Mouse (Mus musculus) gastrocnemius, postnatal 14 days (tissue): ENCODE measurements at regions not wholly inside any gene's neighbourhood (a gene's known extent, or its start where the extent isn't known, plus 50 kb on each side); places are given as distances from the start of the nearest gene placed in this dataset.

ENCODE experiments used
- DNase-seq: peaks from one replicate; pipeline ENCODE4 v3.0.0; 2021; ENCODE audit warnings: mixed read lengths
- intact Hi-C: fragments of 180-260 bp; cut with DNase I; formaldehyde crosslinking; loops from one replicate; pipeline ENCODE4 v1.15.1; 2025; ENCODE audit warnings: low total_unique reads

DNA sequence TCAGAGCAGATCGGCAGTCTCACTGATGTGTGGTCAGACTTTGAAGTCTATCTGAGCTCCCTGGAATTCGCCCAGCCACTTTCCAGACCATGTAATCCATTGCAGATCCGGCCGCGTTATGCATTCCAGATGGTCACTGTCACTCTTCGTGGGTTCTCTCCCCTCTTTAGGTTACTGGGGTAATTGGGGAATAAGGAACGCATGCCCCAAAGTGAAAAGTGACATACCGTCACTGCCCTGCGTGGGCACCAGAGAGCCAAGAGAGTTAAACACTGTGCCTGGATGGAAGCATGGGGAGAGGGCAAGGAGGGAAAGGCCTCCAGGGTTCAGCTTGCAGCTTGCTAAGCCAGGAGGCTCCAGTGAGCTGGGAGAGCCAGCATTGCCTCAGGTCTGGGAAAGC lies 108.0 kb downstream of the Gas1 start:
- intact Hi-C loops, result no loop called here
- DNase-seq, result peak; percentile 73

DNA sequence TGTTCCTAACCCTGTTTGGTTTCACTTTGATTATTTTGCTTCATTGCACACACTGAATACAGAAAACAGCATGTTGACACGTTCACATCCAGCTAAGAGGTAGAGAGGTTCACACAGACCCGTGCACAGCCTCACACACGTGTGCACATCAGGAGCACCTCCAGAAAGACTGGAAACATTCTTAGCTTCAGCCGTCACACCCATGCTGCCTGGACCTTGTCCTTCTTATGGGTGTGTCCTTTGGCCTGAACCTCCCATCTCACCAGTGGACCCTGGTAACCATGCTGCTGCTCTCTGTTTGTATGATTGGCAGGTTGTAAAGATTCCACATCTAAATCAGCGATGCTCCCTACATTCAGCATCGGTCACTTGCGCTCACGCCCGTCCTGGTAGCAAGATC lies 109.8 kb downstream of the Gas1 start:
- intact Hi-C loops, result no loop called here
- DNase-seq, result no peak

DNA sequence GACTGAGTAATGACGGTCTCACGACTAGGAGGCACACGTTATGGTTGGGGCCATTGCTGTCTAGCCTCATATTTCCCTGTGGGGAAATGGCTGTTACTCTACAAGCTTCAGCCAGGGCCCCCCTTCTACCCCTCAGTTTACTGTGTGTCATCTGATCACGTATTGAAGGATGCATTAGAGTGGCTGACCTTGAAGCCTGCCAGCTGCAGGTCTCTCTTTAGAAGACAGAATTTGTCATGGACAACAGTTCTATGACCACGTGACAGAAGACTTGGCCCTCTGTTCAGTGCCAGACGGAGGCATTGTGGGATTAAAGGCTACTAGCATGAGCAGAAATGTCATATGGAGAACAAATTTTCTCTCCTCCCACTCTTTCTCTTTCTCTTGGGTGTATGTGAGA lies 115.6 kb downstream of the Gas1 start:
- intact Hi-C loops, result no loop called here

DNA sequence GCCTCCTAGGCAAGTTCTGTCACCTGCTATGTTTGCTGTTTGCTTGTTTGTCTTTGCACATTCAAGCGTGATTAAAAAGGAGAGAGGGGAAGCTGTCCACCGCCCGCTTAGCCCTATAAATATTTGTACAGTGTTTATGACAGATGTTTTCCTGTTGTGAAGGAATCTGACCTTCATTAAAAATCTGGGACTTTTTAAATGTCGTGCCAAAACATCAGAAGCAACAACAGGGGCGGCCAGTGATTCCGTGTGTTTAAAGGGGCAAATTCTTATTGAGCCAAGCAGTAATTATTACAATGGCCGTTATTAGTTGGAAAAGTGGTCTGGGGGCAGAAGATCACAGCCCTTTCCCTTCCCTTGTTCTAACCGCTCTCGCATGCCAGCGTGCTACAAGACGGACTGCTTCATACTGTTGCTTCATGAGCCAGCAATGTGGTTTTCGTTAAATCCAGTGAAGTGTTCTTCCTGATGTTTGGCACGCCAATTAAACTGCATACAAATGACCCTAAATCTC lies 119.3 kb downstream of the Gas1 start:
- intact Hi-C loops, result no loop called here
- DNase-seq, result no peak

More for the DNA sequence above, 115.6 kb downstream of the Gas1 start:
- DNase-seq, result no peak

DNA sequence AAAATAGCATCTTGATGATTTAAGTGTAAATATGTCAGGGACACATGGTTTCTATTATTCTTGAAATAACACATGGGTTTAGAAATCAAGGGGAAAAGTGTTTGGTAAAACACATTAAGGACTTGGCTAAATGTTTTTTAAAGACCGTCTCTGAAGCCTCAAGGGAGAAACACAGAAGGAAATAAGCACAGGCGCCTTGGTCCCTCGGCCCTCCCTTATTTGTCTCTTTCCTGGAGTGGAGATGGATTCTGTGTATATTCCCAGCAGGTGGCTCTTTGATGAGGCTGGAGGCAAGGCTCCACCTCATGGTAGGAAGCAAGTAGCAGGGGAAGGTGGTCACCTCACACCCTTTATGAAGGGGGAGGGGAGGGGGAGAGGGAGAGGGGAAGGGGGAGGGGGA lies 122.6 kb downstream of the Gas1 start:
- intact Hi-C loops, result no loop called here
- DNase-seq, result no peak

DNA sequence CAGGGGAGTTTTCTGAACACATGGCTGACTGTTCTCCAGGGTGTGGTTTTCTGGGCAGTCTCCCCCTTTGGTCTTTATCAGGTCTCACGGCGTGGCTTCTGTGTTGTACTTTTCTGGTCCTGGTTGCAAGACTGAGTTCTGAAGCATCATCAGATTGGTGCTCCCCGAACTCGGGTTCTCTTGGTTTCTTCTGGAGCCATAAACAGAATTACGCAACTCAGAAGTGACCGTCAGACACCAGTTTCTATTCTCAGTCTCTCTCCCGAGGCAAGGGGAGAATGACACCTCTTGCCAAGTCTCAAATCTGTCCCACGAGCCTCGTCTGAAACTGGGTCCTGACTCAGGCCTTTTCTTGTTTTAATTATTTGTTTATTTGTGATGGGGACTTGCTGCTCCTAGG lies 123.1 kb downstream of the Gas1 start:
- intact Hi-C loops, result no loop called here

DNA sequence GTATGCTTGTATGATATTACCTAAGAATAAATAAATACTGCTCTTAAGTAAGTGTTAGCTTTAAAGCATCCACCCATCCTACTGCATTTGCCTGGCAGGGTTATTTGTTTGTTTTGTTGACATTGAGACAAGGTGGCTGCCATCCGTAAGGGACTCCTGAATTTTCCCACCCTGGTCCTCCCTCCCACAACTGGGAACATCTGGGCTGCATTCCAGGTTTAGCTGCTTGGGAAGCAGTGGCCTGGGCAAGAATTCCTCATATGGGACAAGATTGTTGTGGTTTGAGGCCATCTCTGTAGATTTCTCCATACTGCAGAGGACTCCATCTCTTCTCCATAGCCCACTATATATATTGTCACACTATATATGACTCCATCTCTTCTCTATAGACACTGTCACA lies 125.3 kb downstream of the Gas1 start:
- no peak for DNase-seq
- intact Hi-C loops, result no loop called here

More for the DNA sequence above, 123.1 kb downstream of the Gas1 start:
- DNase-seq, result no peak

DNA sequence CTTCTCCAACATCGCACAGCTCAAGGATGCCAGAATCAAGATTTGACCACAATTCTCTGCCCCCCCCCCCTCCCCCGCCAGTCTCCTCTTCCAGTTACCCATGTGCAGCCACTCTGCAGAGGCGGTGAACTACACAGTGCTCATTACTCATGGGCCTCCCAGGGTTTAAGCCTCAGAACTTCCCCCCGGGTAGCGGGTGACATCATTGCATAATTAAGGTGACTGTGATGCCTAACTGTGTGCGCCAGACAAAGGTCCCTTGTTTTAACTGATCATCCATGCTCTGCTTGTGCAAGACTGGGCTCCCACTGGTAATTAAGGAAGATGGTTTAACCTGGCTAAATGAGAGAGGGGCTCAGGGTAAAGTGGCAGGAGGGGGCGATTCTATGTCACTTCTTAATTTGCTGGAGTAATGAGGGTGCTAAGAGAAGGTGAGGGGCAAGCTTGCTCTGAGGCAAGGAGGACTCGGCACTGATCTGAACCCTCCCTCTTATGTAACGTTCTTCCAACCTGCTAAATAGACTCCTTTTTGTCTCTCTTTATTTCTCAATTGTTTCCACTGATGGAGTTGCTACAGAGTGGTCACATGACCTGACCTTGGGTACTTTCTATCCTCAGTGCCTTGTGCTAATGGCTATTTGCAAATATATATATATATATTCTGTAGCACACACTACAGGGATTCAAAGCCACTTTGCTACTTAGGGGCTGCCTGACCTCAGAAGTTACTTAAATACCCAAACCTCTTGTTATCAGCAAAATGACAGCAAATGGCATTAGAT lies 126.2 kb downstream of the Gas1 start:
- intact Hi-C loops, result no loop called here
- DNase-seq, result no peak

DNA sequence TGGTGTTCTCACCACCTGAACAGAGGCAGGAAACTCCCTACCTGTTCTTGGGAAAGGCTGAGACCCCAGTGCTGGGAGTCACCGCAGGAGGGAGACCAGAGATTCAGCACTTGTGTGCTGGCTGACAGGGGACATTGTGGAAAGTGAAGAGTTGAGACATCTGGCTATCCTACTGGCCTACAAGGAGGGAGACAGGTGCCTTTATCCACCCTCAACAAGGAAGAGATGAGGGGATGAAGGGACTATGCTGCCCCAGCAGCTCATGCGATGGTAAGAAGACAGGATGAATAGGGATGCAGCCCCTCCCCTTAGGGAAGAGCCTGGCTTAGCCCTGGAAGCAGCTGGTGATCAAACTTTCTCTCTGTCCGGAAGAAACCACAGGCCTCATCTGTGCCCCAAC lies 127.5 kb downstream of the Gas1 start:
- DNase-seq, result no peak
- intact Hi-C loops, result no loop called here

DNA sequence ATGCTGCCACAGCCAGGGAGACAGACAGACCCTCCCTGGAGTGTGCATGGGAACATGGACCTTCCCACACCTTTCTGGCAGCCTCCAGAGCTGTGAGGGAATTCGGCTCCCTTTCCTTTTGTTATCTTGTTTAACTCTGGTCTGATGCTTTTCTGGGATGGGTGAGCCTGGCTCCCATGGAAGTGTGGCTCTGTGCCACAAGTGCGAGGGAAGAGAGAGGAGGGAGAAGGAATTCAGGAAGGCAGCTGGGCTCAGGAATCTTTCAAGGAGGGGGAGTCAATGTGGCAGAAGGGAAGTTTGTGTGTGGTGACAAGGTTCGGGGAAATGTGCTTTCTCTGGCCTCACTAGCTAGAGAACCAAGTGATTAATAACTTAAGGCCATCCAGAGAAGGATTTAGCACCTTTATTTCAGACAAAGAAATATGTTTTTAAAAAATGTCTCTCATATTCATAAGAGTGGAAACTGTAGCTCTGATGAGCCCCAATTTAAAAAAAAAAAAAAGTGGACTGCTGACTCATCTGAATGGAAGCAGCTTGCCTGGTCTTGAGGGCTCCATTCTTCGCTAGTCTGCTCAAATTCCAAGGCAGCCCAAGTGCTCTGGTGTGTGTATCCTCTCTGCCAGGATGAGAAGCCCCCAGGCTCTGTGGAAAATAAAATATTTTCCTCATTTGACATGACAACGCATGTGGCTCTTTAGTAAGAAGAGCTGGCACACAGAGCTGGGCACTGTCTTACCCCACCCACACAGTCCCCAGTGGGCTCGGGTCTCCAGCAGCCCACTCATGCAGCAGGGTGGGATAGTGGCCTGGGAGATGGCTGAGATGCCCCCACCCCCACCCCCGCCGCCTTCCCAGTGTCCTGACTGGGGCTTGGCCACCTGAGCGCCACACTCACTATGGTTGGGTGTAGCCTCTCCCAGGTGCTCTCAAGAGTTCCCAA lies 129.1 kb downstream of the Gas1 start:
- peak; percentile 39 for DNase-seq
- intact Hi-C loops, result no loop called here

DNA sequence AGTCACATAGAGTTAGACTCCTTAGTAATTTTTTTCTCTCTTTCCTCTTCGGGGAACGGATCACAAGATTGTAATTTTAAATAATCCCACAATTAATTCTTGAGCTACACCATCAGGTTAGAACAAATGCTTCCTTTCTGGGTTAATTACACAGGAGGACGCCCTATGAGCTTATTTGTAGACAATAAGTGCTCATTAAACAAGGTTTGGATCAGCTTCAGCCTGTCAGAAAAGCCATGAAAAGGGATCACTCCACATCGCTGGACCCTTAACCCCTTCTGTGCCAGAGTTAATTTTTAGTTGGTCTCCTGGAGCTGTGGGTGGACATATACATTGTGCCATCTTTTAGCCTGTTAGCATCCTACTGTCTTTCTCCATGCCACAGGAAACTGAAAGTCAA lies 131.4 kb downstream of the Gas1 start:
- intact Hi-C loops, result no loop called here
- DNase-seq, result no peak

DNA sequence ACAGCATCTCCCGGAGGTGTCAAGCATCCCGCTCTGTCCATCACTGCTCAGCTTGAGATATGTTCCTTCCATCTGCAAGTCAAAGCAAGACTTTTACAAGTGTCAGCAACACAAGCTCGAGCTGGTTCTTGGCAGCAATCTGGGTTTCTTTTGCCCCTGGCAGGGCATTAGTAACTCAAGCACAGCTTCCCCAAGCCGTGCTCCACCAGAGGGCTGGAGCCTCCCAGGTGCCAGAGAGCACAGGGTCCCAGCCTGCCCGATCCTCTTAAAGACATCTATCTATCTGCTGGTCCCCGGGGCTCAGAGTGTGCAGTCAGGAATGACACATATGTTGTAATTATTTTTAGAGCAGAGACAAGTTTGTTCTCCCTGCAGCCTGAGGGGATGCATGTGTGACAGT lies 132.3 kb downstream of the Gas1 start:
- intact Hi-C loops, result no loop called here
- DNase-seq, result peak; percentile 35

DNA sequence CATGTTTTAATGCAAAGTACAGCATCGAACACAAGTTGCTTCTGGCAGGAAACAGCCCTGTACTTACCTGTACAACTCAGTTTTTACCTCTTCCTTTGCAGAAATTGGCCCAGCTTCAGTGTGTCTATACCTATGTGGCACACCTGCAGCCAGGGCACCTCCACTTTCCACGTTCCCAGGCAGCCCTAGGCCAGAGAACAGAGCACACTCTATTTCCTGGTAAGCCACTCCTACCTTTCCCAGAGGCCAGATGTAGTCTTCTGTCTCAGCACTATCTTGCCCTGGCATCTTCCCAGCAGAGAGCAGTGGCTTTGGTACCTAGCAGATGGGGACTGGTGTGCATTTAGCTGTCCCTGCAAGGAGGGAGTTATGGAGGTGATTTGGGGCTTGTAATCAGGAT lies 134.7 kb downstream of the Gas1 start:
- intact Hi-C loops, result no loop called here
- DNase-seq, result no peak

DNA sequence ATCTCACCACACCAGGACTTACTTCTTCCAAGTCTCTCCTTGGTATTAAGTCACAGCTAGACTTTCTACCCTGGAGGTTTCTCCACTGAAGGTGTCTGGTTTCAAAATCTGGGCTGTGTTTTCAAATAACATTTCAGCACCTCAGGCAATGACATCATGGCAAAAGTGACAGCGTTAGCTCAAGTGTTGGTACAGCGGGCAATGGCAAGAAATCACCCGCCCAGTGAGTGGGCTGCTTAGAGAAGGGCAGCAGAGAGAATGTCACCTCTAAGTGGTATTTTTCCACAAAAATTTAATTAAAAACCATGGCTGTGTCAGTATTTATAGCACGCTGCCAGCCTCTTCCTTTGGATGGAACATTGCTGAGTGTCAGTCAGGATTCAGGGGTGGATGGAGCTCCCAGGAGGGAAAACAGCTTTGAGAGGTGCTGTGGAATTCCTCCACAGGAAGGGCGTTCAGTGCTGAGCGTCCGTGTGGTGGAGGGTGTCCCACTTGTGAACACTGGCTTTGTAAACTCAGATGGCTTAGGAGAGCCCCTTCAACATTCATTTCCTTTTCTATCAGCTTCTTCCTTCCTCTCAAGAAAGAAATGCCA lies 141.5 kb downstream of the Gas1 start:
- no peak for DNase-seq
- intact Hi-C loops, result no loop called here

DNA sequence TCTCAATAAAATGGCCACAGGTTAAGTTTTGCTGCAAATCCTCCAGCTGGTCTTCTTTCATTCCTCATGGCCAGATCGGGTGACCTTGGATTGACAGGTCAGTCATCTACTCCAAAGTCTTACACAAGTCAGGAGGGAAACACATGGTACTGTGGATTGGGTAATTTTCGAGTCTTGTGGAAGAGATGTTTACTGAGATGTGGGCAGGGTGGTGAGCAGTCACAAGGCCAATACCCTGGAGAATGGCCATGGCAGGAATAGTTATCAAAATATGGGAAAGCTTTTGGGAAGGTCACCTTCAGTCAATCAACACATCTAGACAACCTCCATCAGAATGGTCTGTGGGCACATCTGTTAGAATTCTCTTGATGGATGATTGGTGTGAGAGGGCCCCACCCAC lies 144.0 kb downstream of the Gas1 start:
- DNase-seq, result no peak
- intact Hi-C loops, result no loop called here

DNA sequence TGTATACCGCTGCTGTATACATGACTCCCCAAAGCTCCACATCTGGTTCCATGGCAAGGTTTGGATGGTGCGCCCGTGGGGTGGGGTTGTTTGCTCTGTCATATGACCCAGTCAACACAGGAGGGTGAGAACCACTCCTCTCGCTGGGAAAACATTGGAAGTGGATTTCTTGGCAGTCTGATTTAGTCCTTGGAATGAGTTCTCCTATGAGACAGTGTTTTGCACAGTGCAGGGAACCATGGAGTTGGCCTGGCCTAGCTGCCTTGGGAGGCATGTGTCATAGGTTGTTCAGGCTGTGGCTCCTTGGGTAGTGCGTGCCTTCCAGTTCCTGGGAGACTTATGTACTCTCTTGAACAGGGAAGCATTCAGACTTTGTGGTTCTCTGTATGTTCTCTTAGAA lies 144.6 kb downstream of the Gas1 start:
- intact Hi-C loops, result no loop called here
- DNase-seq, result no peak

DNA sequence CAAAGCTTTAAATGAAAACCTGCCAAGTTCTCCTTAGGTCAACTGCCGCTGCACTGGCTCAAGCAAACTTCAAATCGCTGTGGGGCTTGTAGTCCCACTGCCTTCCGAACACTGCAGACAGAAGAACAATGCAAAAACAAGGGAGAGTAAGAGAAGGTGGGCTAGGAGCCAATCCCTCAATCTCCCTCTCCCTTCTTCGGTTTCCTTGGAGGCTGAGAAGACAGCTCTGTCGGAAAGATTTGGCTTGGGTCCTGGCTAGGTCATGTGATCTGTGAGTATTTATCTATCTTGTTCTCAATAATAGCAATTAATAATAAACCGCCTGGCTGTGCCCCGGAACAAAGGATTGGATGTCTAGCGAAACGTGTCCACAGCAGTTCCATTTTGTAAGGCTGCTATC lies 147.6 kb downstream of the Gas1 start:
- intact Hi-C loops, result no loop called here
- peak; percentile 43 for DNase-seq

DNA sequence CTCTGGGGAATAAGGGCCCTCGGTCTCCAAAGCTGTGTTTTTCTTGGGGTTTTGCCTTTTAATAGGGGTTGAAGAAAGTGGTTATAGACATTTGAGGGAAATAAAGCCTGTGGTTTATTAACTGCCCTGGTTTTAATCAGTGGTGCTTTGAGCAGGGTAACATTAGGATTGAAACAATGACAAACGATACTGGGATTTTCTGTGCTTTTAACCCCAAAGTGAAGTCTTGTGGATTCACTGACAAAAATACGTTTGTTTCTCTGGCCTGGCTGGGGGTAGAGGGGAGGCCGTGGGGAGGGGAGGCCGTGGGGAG lies 157.0 kb downstream of the Gas1 start:
- intact Hi-C loops, result no loop called here
- DNase-seq, result no peak

DNA sequence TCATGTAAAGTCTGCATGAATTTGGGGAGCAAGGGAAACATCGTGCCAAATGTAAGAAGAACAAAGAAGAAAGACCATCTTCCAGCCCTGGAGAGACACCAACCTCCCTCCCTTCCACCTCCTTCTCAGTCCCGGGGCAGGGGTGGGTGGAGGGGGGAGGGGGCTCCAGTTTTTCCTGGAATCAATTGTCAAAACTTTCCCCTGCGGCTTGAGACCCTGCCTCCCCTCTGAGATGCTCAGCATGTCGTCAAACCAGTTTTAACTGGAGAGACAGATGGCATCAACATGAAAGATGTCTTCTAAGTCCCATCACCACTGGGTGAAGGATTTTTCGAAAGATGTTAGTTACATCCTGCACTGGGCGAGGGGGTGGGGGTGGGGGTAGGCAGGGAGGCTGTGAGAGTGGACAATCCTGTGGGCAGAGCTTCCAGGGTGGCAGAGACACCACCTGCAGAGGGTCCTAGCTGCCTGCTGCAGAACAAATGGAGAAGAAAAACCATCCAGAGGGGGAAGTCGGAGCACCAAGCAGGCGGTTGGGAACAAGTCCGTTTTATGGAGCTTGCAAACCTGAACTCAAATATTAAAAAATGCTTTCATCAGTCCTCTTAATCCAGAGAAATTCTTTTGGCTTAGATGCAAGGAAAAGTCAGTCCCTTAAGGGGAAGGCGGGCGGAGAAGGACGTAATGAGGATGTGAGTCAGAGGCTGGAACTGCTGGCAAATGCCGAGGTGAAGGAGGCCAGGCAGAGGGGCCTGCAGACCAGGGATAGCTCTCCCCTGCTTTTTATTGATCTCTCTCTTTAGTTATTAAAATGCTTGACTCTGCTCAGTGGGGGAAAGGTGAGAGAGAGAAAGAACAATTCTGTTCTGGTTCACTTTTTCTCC lies 157.6 kb downstream of the Gas1 start:
- peak; percentile 72 for DNase-seq
- intact Hi-C loops, result no loop called here
